Mouse (Mus musculus): ENCODE results near the gene Ndufaf4. TPM values are rescaled to one million over a fixed set of nuclear protein-coding genes. Genes with fewer than 3 reads are reported as not detected.

The Ndufaf4 gene
- polyA plus RNA-seq, 1 experiment = 19.7 TPM

DNA sequence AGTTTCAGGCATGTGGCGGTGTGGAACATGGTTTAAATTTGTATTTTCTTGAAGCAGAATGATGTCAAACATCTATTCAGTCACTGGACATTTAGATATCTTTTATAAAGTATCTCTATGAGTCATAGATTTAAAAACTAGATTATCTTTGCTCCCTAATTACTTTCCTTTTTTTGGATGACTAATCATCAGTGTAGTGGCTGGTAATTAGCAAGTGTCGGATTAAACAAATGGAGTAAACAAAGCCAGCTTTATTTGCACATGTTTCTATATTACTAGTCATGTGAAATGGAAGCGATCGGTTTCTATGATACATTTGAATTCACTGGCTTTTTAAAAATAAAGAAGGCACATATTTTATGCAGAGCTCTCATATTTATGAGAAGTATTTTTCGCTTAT, 31.0 kb downstream of the Ndufaf4 start:
- Histone ChIP-seq H3K4me1 (ENCODE audit: control insufficient read depth, insufficient read depth, low read length) (no peaks in the 10 kb centered on the region), H3K4me3 (replicated peaks; ENCODE audit: insufficient read depth, low read depth, low read length) (no peak overlapping the region), H3K27me3 (ENCODE audit: control insufficient read depth, insufficient read depth, low read length) (no peaks in the 10 kb centered on the region), H3K27ac (ENCODE audit: insufficient read depth, low read length) (no peak overlapping the region)
- TF ChIP-seq CTCF (IDR thresholded peaks at IDR 0.05; ENCODE audit: borderline replicate concordance, insufficient read depth, low read depth, low read length) (no peak), POLR2A (IDR thresholded peaks at IDR 0.05; ENCODE audit: borderline replicate concordance, insufficient read depth, low read length) (no peak)
- DNase-seq = no peak
- WGBS = 81% methylated on average over 5 of the region's 5 CpGs

DNA sequence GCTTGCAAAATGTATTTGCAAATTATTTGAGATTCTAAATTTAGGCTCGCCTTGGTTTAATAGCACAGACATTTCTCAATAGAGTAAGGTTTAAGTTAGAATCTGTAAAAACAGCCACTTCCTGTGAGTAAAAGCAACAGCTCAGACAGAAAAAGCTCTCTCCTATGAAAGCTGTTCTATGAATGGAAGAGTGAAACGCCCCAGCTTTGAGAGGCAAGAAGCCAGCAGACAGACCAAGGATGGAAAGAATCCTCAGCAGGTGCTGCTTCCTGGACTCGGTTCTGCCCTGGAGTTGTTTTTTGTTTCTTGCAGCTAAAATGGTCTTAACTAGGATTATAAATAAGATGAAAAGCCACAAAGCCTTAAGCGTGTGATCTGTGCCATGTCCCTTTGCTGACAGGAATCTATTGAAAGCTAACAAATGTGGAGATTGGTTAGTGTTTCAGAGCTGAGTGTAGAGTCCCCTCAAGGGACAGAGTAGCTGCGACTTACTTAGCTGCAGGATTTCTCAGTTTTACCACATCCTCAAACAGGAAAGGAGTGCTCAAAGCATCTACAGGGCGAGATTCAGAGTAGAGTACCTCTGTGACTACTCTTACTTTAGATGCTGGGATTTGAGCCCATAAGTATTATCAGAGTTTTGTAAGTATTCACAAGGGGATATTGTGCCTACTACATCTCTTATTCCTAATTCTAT, 45.0 kb downstream of the Ndufaf4 start:
- TF ChIP-seq CTCF (IDR thresholded peaks at IDR 0.05; ENCODE audit: borderline replicate concordance, insufficient read depth, low read depth, low read length) (no peak), POLR2A (IDR thresholded peaks at IDR 0.05; ENCODE audit: borderline replicate concordance, insufficient read depth, low read length) (no peak)
- Histone ChIP-seq H3K4me1 (ENCODE audit: control insufficient read depth, insufficient read depth, low read length) (no peaks in the 10 kb centered on the region), H3K27me3 (ENCODE audit: control insufficient read depth, insufficient read depth, low read length) (no peaks in the 10 kb centered on the region), H3K27ac (ENCODE audit: insufficient read depth, low read length) (no peak overlapping the region), H3K4me3 (replicated peaks; ENCODE audit: insufficient read depth, low read depth, low read length) (no peak overlapping the region)
- 55% methylated on average over 6 of the region's 6 CpGs for WGBS
- DNase-seq = no peak

Other genes with a start within 250 kb of the Ndufaf4 start
- gene Klhl32, start 47.0 kb upstream of the Ndufaf4 start, polyA plus RNA-seq (2012; rRNA removed) = 9.9 and 11.6 TPM in 2 replicates
- gene Gpr63, start 68.3 kb downstream of the Ndufaf4 start, polyA plus RNA-seq (2012; rRNA removed) = 27.9 and 28.1 TPM in 2 replicates

All from cerebellum, adult 2 months (tissue).